Mouse (Mus musculus): ENCODE measurements around the gene Bco1. TPM values are rescaled to one million over a fixed set of nuclear protein-coding genes. Genes with fewer than 3 reads are reported as not detected.

Gene Bco1
- total RNA-seq, 1 experiment from 2014 or later = 2.4 TPM

- no peak for DNase-seq
Observed at GRCm38 (mm10) chr8:117148520-117148919, 52.9 kb downstream of the Bco1 start.

GRCm38 (mm10) chr8:117156149-117156548, 60.5 kb downstream of the Bco1 start:
- DNase-seq = no peak

- no peak for DNase-seq
Observed at GRCm38 (mm10) chr8:117156866-117157768, 61.5 kb downstream of the Bco1 start.

- DNase-seq = peak; percentile 97
Observed at GRCm38 (mm10) chr8:117157769-117158091, 62.1 kb downstream of the Bco1 start.

GRCm38 (mm10) chr8:117158135-117158761, 62.6 kb downstream of the Bco1 start, which contains the start of gene Gan:
Gene Gan, plus strand, starts transcription at chr8:117158135.
- DNase-seq = peak; percentile 75

GRCm38 (mm10) chr8:117159031-117159430, 63.4 kb downstream of the Bco1 start:
- DNase-seq = peak; percentile 59

GRCm38 (mm10) chr8:117164912-117165311, 69.3 kb downstream of the Bco1 start:
- DNase-seq = no peak

GRCm38 (mm10) chr8:117165542-117165941, 69.9 kb downstream of the Bco1 start:
- no peak for DNase-seq

DNA sequence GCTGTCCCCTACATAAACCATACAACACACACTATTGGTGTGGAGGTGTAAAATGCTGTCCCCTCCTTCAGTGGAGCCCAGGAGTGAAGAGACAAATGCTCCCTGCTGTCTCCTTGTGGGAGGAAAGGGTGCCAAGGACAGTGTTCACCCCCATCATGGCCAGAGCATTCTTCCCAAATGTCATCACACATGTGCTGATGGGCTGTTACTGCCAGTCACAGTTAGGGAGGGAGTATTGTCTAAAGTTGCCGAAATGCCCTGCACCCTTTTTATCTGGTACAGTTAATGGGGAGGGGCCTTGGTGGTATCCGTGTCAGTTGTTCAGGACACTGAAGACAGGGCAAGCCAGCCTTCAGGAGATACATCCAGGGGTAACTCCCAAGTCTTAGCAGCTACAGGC, 70.9 kb downstream of the Bco1 start:
- DNase-seq = peak; percentile 41

DNA sequence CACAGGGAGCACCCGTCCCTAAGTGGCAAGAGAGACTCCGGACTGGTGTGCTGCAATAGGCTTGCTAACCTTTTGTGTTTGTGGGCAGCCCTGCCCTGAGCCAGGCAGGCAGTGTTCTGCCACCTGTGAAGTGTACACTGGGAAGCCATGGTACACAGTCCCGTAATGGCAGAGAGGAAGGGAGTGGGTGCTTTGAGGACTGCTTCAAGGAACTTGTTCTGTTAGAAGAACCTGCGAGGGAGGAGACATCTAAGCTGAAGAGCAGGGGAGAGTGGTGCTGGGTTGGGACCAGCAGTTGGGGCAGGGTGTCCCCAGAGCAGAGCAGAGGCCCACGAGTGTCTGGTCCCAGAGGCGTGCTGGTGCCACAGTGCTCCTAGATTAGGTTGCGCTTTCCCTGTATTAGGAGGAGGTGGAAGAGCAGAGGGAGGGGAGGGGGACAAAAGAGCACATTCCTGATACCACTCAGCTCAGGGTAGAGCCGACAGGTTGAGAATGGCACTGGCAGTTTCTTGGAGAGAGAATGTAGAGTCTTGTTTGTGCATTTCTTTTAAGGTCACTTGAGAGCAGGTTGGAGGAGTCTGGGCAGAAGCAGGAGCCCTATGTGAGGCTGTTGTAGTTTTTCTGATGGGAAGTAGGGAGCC, 71.7 kb downstream of the Bco1 start:
- no peak for DNase-seq

DNA sequence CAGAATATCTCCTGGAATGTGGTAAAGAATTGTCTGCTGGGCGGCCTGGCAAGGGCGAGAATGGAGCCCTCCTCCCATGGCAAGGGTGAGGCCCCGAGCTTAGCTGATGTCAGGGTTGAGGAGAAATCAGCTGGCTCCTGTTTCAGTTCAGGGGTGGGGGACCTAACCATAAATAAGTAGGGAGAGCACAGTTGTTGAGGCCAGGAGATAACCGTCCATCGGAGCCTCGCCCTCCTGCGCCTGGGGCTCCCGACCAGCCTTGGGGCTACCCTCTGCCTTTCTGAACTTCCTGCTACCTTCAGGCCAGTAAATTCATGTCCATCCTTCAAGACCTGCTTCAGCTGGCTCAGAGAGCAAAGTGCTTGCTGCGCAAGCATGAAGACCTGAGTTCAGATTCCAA, 72.7 kb downstream of the Bco1 start:
- DNase-seq = no peak

- no peak for DNase-seq
Observed at GRCm38 (mm10) chr8:117171826-117172225, 76.2 kb downstream of the Bco1 start.

DNA sequence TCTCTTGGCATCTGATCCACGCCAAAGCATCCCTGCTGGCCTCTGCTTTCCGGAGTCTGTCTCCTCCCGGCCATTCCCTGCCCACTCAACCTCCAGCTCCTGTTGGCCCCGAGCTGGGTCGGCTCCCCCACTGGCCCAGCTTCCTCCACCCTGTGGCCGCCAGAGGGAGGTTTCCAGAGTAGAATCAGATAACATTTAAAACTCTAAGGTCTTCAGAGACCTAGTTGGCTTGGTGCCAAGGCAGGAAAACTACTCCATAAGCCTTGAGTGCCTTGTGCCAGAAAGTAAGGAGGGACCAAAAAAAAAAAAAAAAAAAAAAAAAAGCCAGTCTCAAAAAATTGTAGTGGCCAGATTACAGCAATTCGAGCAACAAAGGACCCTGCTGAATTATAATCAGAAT, 77.2 kb downstream of the Bco1 start:
- DNase-seq = peak; percentile 74

GRCm38 (mm10) chr8:117173690-117174089, 78.0 kb downstream of the Bco1 start:
- no peak for DNase-seq

DNA sequence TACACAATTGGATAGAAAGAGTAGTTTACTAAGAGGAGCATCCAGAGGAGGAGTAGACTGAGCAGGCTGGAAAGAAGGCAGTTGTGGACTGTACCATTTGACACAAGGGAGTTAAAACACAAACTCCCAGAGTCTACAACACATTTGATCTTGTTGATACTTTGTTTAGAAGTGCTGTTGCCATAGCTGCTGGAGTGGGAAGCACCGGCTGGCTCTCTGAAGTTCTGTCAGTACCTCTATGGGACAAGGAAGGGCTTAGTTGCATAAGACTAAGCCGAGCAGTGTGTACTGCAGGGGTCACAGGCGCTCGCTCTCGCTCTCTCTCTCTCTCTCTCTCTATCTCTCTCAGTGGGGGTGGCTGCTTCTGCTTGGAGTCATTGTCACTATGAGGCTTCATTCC, 78.9 kb downstream of the Bco1 start:
- no peak for DNase-seq

GRCm38 (mm10) chr8:117176308-117176707, 80.7 kb downstream of the Bco1 start:
- DNase-seq = no peak

GRCm38 (mm10) chr8:117177236-117177635, 81.6 kb downstream of the Bco1 start:
- no peak for DNase-seq

- DNase-seq = no peak
Observed at GRCm38 (mm10) chr8:117178039-117178438, 82.4 kb downstream of the Bco1 start.

DNA sequence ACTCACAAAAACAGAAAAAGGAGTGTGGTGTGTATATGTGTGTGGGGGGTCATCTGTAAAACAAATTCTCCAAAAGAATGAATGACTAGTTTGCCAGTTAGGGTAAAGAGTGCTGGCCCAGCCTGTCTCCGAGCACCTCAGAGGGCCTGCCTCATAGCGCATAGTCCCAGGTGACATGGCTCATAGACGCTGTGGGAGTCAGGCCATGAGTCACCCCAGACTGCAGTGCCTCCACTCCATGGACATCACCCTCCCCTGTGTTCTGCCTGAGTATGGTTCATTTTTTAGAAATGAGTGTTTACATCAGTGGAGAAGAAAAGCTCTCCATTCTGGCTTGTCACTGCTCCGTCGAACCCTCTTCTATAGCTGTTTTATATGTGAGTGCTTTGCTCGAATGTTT, 83.0 kb downstream of the Bco1 start:
- peak; percentile 53 for DNase-seq

- no peak for DNase-seq
Observed at GRCm38 (mm10) chr8:117182746-117183145, 87.1 kb downstream of the Bco1 start.

Measured in adrenal gland, postnatal 14 days (tissue).